Mouse (Mus musculus) yolk sac, embryonic 10.5 days (tissue): ENCODE data around the gene 1600014C23Rik.

Experiments
- DNase-seq: peaks from one replicate; pipeline ENCODE4 v3.0.0-alpha.2; 2017; ENCODE audit warnings: low spot score

1600014C23Rik gene

DNA sequence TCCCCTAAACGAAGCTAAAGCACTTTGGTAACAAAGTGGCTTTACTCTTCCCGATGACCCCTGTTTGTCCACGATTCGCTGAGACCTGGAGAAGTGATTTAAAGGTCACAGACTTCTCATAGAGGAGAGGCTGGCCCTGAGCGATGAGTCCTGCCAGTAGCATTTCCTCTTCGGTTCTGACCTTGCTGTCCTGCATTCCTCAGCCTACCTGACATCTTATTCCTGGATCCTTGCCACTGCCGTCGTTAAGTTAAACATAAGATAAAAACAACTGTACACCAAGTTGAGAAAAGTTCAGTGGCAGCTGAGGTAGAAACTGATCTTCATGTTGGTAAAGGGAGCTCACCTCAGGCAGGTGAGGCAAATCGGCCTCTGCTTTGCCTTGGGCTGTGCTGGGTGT, 44.5 kb downstream of the 1600014C23Rik start:
- DNase-seq: no peak

DNA sequence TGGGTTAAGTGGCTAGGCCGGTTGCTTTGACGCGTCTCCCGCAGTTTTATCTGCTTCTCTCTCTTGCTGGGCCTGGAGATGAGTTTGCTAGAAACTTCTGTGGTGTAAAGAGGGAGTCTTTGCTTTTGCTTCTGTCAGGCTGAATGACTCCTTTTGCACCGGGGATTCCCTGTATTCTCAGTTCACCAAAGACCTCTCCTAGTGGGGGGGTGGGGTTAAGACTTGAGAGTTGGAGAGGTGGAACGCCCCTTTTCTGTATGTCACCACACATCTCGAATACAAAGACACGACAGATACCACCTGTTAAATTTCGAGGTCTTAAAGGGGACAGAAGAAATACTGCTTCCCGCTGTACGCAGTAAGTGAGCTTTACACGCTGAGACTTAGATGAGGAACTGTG, 46.9 kb downstream of the 1600014C23Rik start, which contains the start of gene Tmem63b:
Tmem63b (minus strand) TSS at position 190 of the 400 bp plus-strand sequence.
- DNase-seq: no peak

DNA sequence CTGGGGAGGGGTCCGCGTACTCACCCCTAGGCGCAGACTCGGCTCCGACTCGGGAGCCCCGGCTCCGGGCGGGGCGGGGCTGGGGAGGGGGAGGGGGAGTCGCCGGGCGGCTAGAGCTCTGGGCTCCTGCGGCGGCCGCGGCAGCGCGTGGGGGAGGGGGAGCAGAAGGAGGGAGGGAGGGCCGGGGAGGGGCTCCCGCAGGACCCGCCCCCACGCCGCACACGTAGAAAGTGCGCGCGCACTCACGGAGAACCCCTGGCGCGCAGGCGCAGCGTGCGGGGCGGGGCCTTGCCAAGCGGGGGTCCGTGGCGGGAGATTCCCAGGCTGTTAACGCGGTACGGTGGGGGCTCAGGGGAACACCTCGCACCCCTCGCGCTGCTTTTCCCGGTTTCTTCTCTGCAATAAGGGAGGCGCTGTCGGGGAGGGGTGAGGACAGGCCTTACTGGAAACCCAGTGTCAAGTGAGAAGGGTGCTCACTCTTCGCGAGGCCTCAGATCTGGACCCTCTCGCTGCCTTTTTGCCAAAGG, 47.5 kb downstream of the 1600014C23Rik start, which contains the start of gene Mrpl14:
Mrpl14 (plus strand) TSS at position 230 of the 527 bp plus-strand sequence.
- peak; percentile 91 for DNase-seq

DNA sequence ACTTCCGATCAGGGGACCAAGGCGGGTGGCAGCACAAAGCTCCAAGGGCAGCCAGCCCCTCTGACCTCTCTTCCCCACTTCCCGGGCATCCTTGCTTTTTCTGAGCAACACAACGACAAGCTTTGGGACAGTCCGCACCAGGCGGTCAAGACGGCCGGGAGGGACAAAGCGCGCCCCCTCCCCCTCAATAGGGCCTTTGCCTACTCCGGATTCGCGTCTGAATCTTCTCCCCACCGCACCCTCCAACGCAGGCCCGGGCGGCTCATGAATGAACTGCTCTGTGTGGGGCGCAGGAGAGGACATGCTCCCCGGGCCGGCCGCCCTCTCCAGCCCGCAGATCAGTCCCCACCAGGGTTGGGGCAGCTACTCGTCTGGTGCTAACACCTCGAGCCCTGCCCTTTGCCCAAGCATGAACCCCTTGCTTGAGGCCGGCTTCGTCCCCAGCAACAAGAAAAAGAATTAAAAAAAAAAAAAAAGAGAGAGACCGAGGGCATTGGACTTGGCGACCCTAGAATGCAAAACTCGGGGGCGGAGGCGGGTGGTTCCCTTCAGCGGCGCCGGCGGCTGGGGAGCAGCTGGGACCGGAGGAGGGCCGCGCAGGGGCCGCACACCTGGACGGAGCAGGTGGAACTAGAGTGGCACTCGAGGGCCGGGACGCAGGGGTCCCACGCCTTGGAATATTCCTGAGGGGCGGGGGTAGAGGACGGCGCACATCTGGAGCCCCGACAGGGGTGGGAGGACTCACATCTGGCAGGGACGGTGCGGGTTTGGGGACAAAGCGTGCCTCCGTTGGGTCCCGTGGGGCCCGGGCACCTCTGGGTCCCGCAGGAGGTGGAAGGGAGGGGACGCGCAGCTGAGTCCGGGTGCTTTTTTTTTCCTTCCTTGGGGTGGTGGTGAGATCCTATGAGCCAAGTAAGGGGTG, 48.2 kb downstream of the 1600014C23Rik start:
- peak; percentile 43 for DNase-seq

DNA sequence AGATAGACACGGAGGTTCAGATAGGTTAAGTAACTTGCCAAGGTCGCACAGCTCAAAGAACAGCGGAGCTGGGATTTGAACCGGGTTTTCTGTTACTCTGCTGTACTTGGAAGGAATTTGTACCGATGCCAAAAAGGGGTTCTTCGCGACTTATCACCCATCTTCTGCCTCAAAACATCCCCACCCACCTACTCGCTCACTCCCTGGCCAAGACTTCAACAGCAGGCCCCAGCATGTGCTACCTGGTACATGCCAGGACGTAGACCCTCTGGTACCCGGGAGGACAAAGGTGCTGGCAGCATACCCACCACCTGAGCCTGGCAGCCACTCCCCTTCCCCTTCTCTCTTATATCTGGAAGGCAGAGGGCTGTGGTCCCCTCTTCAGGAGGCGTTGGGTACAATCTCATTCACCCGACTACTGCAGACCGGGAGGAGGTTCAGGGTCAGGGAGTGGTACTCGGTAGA, 48.9 kb downstream of the 1600014C23Rik start:
- no peak for DNase-seq
